Mouse (Mus musculus): ENCODE results near the gene Ripply2.

- TF ChIP-seq HCFC1 (IDR thresholded peaks at IDR 0.05; ENCODE audit: borderline replicate concordance, insufficient read depth, low read length) (no peak), CHD2 (IDR thresholded peaks at IDR 0.05; ENCODE audit: low read depth, low read length) (no peak), ZNF384 (IDR thresholded peaks at IDR 0.05; ENCODE audit: low read depth, low read length) (no peak), ZC3H11A (IDR thresholded peaks at IDR 0.05; ENCODE audit: borderline replicate concordance, low read depth, low read length) (no peak)
Measured at GRCm38 (mm10) chr9:86989822-86990221, 25.5 kb upstream of the Ripply2 start.
